ENCODE assay signal across 7 mouse cellular contexts in genomic region chr5:116485069-116485468, GRCm38 (mm10).
DNase-seq lines count a peak whose midpoint lies in the region; ATAC-seq lines count a peak whose summit lies in the region.

No protein-coding gene starts in this region.

- H3K27me3 ChIP-seq in forebrain, embryonic 11.5 days (ENCODE audit: control insufficient read depth, insufficient read depth, low read length), result no peaks in the 10 kb centered on the region
- no peaks in the 10 kb centered on the region for H3K27me3 ChIP-seq in hindbrain, embryonic 16.5 days (replicated peaks; ENCODE audit: control insufficient read depth, insufficient read depth, low read length)
- no peaks in the 10 kb centered on the region for H3K27me3 ChIP-seq in lung, embryonic 15.5 days
- no peaks in the 10 kb centered on the region for H3K27me3 ChIP-seq in stomach, embryonic 15.5 days (replicated peaks)

- H3K9ac ChIP-seq in forebrain, embryonic 11.5 days (ENCODE audit: low read length), result no peak overlapping the region
- no peak overlapping the region for H3K9ac ChIP-seq in hindbrain, embryonic 16.5 days (ENCODE audit: low read depth, low read length)
- H3K9ac ChIP-seq in lung, embryonic 15.5 days, result no peak overlapping the region
- H3K9ac ChIP-seq in stomach, embryonic 15.5 days, result no peak overlapping the region

- H3K4me2 ChIP-seq in forebrain, embryonic 11.5 days (ENCODE audit: low read depth, low read length, severe bottlenecking), result no peak overlapping the region
- H3K4me2 ChIP-seq in hindbrain, embryonic 16.5 days (ENCODE audit: low read length), result no peak overlapping the region
- H3K4me2 ChIP-seq in lung, embryonic 15.5 days, result no peak overlapping the region
- H3K4me2 ChIP-seq in stomach, embryonic 15.5 days, result no peak overlapping the region

- WGBS in forebrain, embryonic 11.5 days, result 32% methylated on average over 5 of the region's 5 CpGs
- WGBS in hindbrain, embryonic 16.5 days, result 7% methylated on average over 5 of the region's 5 CpGs
- 2% methylated on average over 5 of the region's 5 CpGs for WGBS in lung, embryonic 15.5 days
- WGBS in stomach, embryonic 15.5 days, result 7% methylated on average over 5 of the region's 5 CpGs

- H3K4me3 ChIP-seq in forebrain, embryonic 11.5 days (ENCODE audit: low read depth, low read length), result no peak overlapping the region
- H3K4me3 ChIP-seq in hindbrain, embryonic 16.5 days (ENCODE audit: low read length), result no peak overlapping the region
- H3K4me3 ChIP-seq in lung, embryonic 15.5 days, result no peak overlapping the region
- H3K4me3 ChIP-seq in stomach, embryonic 15.5 days (replicated peaks), result no peak overlapping the region

- peaks cover 8% of the 10 kb centered on the region; the same call in 1 of the 2 replicates for H3K4me1 ChIP-seq in forebrain, embryonic 11.5 days (replicated peaks; ENCODE audit: control insufficient read depth, insufficient read depth, low read length)
- peaks cover 14% of the 10 kb centered on the region for H3K4me1 ChIP-seq in hindbrain, embryonic 16.5 days (ENCODE audit: control insufficient read depth, insufficient read depth, low read depth, low read length)
- peaks cover 12% of the 10 kb centered on the region for H3K4me1 ChIP-seq in lung, embryonic 15.5 days
- no peaks in the 10 kb centered on the region for H3K4me1 ChIP-seq in stomach, embryonic 15.5 days

- H3K36me3 ChIP-seq in forebrain, embryonic 11.5 days (ENCODE audit: control insufficient read depth, insufficient read depth, low read length), result no peaks in the 10 kb centered on the region
- H3K36me3 ChIP-seq in hindbrain, embryonic 16.5 days (ENCODE audit: control insufficient read depth, insufficient read depth, low read length), result no peaks in the 10 kb centered on the region; the same call in 1 of the 2 replicates
- H3K36me3 ChIP-seq in lung, embryonic 15.5 days, result no peaks in the 10 kb centered on the region
- no peaks in the 10 kb centered on the region for H3K36me3 ChIP-seq in stomach, embryonic 15.5 days

- peak; percentile 69; the same call in 1 of the 2 replicates for ATAC-seq in forebrain, embryonic 11.5 days (replicated peaks; ENCODE audit: low FRiP score)
- ATAC-seq in hindbrain, embryonic 16.5 days, result peak; percentile 69
- peak; percentile 80 for ATAC-seq in lung, embryonic 15.5 days (ENCODE audit: borderline replicate concordance, extremely low read depth, low FRiP score, low TSS enrichment)
- ATAC-seq in stomach, embryonic 15.5 days (ENCODE audit: insufficient read depth, low FRiP score, low read depth), result peak; percentile 35; the same call in 1 of the 2 replicates

- no peak overlapping the region for H3K27ac ChIP-seq in forebrain, embryonic 11.5 days (ENCODE audit: low read depth, low read length)
- H3K27ac ChIP-seq in hindbrain, embryonic 16.5 days (ENCODE audit: low read depth, low read length), result no peak overlapping the region
- H3K27ac ChIP-seq in lung, embryonic 15.5 days, result no peak overlapping the region
- H3K27ac ChIP-seq in stomach, embryonic 15.5 days, result no peak overlapping the region

- no peaks in the 10 kb centered on the region for H3K9me3 ChIP-seq in forebrain, embryonic 11.5 days (ENCODE audit: control insufficient read depth, low read length)
- no peaks in the 10 kb centered on the region for H3K9me3 ChIP-seq in hindbrain, embryonic 16.5 days (ENCODE audit: control insufficient read depth, low read length)
- H3K9me3 ChIP-seq in lung, embryonic 15.5 days, result no peaks in the 10 kb centered on the region
- H3K9me3 ChIP-seq in stomach, embryonic 15.5 days, result no peaks in the 10 kb centered on the region

- peak; percentile 50 for DNase-seq in adrenal gland, postnatal 25 days
- peak; percentile 61 for DNase-seq in forebrain, embryonic 11.5 days (ENCODE audit: low spot score)
- DNase-seq in urinary bladder, postnatal 25 days (ENCODE audit: low spot score), result no peak
- no peak for DNase-seq in left cerebral cortex, adult 8-10 months (ENCODE audit: low spot score in 2 of 2)

Comparison
In these comparisons a context has a peak if more than half of its experiments do, and no peak if none do; other contexts are left out.
1. DNase-seq: peak in adrenal gland, postnatal 25 days (single experiment) and forebrain, embryonic 11.5 days (single experiment); none in urinary bladder, postnatal 25 days (single experiment) and left cerebral cortex, adult 8-10 months (0 of 2).
2. Peak in every context shown above with its lines, with median percentiles within 50 percentile points of each other: ATAC-seq.